Mouse (Mus musculus): ENCODE measurements around the gene Isg15. TPM values are rescaled to one million over a fixed set of nuclear protein-coding genes. Genes with fewer than 3 reads are reported as not detected.

Isg15 gene
- total RNA-seq, 2 experiments from 2014 or later: 0.87 to 1.3 TPM

GRCm38 (mm10) chr4:156217838-156218237 is 17.2 kb upstream of the Isg15 start:
- DNase-seq (ENCODE audit: low spot score in 2 of 2): no peak
- TF ChIP-seq CTCF (conservative IDR thresholded peaks at IDR 0.05): no peak
- no peak overlapping the region for H3K27ac ChIP-seq
- no peak overlapping the region for H3K4me3 ChIP-seq

DNA sequence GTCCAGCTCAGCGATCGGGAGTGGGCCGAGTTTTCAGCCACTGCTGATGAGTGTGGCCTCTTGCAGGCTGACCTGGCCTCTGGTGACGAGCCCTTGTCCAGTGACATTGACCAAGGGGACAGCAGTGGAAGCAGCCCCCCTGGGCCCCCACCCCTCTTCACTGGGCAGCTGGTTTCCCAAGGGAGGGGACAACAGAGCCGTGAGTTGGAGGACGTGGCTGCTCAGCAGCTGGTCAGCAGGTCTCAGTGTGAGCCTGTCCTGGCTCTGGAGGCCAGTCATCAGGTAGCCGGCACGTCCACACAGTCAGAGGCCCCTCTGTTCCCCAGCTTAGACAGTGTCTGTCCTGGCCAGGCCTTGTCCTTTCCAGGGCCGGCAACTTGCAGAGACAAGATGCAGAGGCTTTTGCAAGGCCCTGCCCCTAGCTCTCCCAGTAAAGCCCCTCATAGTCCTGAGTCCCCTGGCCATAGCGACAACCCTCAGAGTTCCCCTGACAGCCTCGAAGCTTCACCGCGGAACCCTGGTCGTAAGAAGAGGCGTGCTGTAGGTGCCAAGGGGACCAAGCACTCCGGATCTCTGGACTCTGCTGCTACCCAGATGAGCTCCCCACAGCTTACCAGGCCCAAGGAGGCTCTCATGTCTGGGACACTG is 16.5 kb upstream of the Isg15 start:
- no peak for TF ChIP-seq CTCF (conservative IDR thresholded peaks at IDR 0.05)

DNA sequence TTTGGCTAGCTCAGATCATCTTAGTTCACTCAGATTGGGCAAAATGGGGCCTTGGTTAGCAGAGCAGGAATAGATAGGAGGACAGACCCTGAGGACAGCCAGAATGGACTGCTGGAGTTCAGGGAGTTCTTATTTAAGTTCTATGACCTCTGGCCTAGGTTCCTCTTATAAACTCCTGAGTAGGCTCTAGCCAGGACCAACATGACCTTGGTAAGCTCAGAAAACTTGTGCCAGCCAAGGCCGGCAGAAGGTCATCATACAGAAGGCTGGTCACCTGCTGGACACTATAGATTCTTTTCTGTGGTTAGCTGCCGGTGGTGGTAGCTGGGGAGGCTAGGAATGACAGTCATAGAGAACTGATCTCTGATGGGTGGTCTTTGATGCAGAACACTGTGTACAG is 15.6 kb upstream of the Isg15 start:
- Histone ChIP-seq H3K4me3 (no peak overlapping the region), H3K27ac (no peak overlapping the region)
- TF ChIP-seq CTCF (conservative IDR thresholded peaks at IDR 0.05): no peak
- no peak for DNase-seq (ENCODE audit: low spot score in 2 of 2)

More for the DNA sequence above, 16.5 kb upstream of the Isg15 start:
- DNase-seq (ENCODE audit: low spot score in 2 of 2): no peak
- no peak overlapping the region for H3K27ac ChIP-seq
- H3K4me3 ChIP-seq: no peak overlapping the region

- no peak within 1 kb of the TSS for H3K27ac ChIP-seq
- no peak for TF ChIP-seq CTCF (conservative IDR thresholded peaks at IDR 0.05)
- no peak within 1 kb of the TSS for H3K4me3 ChIP-seq
- DNase-seq (ENCODE audit: low spot score in 2 of 2): no peak
Observed at GRCm38 (mm10) chr4:156215649-156216048, 15.0 kb upstream of the Isg15 start, which contains the start of gene Perm1. Gene Perm1, plus strand, starts transcription at chr4:156215868.

- H3K4me3 ChIP-seq: no peak overlapping the region
- no peak overlapping the region for H3K27ac ChIP-seq
- no peak for TF ChIP-seq CTCF (conservative IDR thresholded peaks at IDR 0.05)
- no peak for DNase-seq (ENCODE audit: low spot score in 2 of 2)
Observed at GRCm38 (mm10) chr4:156213134-156213533, 12.5 kb upstream of the Isg15 start.

DNA sequence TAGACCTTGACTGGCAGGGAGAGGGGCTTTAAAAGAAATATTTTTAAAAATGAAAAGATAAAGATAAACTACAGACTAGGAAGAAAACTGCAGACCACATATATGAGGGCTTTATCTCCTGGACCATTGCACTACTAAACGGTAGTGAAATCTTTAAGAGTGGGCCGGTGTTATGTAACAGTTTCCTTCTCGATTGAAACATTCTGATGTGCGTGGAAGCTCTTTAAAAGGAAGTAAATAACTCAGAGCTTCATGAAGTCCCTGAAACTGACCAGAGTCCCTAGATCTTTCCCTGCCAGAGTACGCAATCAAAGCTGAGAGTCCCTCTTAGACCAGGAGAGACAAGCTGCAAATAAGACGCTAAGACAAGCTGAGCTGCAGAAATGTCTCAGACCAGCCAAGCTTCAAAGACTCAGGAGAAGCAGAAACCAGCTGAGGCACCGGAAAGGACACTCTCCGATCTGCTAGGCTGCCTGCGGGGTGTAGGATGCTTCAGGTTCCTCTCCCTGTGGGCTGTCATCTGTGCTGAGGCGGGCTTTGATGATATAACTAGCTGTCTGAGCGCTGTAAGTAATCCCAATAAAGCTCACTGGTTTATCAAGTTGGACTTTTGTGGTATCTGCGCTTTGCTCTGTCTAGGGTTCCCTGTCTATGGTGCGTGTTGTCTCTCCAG is 9.5 kb upstream of the Isg15 start:
- H3K4me3 ChIP-seq: no peak overlapping the region
- no peak for DNase-seq (ENCODE audit: low spot score in 2 of 2)
- H3K27ac ChIP-seq: no peak overlapping the region
- no peak for TF ChIP-seq CTCF (conservative IDR thresholded peaks at IDR 0.05)

GRCm38 (mm10) chr4:156208872-156209271 is 8.3 kb upstream of the Isg15 start:
- no peak overlapping the region for H3K4me3 ChIP-seq
- no peak for TF ChIP-seq CTCF (conservative IDR thresholded peaks at IDR 0.05)
- no peak for DNase-seq (ENCODE audit: low spot score in 2 of 2)
- H3K27ac ChIP-seq: no peak overlapping the region

- Histone ChIP-seq H3K27ac (peak overlapping the region; percentile 73), H3K4me3 (peak overlapping the region; percentile 54)
- no peak for DNase-seq (ENCODE audit: low spot score in 2 of 2)
- TF ChIP-seq CTCF (conservative IDR thresholded peaks at IDR 0.05): no peak
Observed at GRCm38 (mm10) chr4:156203413-156204131, 3.0 kb upstream of the Isg15 start.

DNA sequence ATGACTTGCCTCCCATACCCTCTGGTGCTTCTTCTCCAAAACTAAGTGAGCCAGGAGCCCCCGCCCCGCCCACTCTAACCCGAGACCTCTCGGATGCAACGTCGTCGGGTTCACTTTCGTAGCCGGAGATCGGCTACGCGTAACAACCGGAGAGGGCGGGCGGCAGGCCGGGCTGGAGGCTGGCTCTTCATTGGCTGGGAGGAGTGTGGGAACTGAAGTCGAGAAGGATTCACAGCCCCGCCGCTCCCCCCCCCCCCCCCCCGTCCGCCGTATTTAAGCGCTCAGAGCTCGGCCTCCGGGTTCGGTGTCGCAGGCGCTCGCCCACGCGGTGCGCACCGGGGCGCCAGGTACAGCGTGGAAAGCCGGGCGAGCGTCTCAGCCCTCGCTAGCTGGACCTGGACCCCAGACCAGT is 2.4 kb upstream of the Isg15 start, which contains the start of gene AW011738:
AW011738 (plus strand) TSS at position 304 of the 412 bp plus-strand sequence.
- DNase-seq (ENCODE audit: low spot score in 2 of 2): peak in 1 of 2 experiments; percentile 64
- no peak for TF ChIP-seq CTCF (conservative IDR thresholded peaks at IDR 0.05)
- Histone ChIP-seq H3K27ac (peak within 1 kb of the TSS; percentile 73), H3K4me3 (peak within 1 kb of the TSS; percentile 54)

DNA sequence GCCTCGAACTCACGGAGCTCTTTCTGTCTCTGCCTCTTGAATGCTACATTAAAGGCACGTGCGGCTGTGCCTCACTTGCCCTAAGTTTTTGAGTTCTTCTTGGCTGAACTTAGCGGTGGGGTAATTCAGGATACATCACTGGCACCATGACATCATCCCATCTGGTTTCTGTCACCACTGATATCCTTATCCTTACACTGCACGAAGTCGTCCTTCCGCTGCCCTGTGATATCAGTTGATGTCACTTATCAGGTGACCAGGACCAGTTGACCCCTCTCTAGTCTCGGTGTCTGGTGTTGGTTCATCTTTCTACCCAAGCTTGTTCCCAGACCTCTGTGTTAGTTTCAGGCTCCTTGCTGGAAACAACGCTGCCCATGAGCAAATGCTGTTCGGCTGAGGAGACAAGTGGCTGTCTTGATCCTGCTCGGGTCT is 1.9 kb upstream of the Isg15 start:
- no peak for DNase-seq (ENCODE audit: low spot score in 2 of 2)
- peak overlapping the region; percentile 54 for H3K4me3 ChIP-seq
- peak overlapping the region; percentile 73 for H3K27ac ChIP-seq
- TF ChIP-seq CTCF (conservative IDR thresholded peaks at IDR 0.05): no peak

DNA sequence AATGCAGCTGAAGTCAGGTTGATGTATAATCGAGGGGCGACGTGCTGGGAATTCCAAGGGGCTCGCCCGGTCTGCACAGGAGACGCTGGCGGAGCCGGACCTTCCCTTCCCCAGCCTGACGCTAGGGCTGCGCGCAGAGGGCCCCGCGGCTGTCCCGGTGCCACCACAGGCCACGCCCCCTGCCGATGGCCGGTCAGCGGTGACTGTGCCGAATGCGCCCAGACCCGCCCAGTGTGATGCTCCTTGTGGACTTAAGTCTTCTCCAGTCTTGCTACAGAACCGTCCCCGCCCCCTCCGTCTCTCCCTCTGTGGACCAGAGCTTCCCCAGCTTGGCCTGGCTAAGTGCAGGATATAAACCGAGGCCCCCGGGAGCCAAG is 2.8 kb downstream of the Isg15 start:
- DNase-seq (ENCODE audit: low spot score in 2 of 2): peak; percentile 61 to 68
- TF ChIP-seq CTCF (conservative IDR thresholded peaks at IDR 0.05): peak; percentile 56
- Histone ChIP-seq H3K27ac (peak overlapping the region; percentile 86), H3K4me3 (peak overlapping the region; percentile 59)

GRCm38 (mm10) chr4:156197131-156197828 is 3.3 kb downstream of the Isg15 start, which contains the start of gene Agrn:
Gene Agrn, minus strand, starts transcription at chr4:156197488.
- peak in 1 of 2 experiments; percentile 48 for DNase-seq (ENCODE audit: low spot score in 2 of 2)
- no peak for TF ChIP-seq CTCF (conservative IDR thresholded peaks at IDR 0.05)
- H3K4me3 ChIP-seq: peak within 1 kb of the TSS; percentile 79
- peak within 1 kb of the TSS; percentile 86 for H3K27ac ChIP-seq
